Mouse (Mus musculus): Measurements from ENCODE around the gene Klhl11. TPM values are rescaled to one million over a fixed set of nuclear protein-coding genes. Genes with fewer than 3 reads are reported as not detected.
A peak's percentile ranks its signal among the peaks of the same experiment; 100 is the strongest.

Gene Klhl11
- polyA plus RNA-seq, 1 experiment from 2014 or later: 8.4 TPM

GRCm38 (mm10) chr11:100501321-100501720, 28.8 kb upstream of the Klhl11 start:
- H3K4me1 ChIP-seq: 0 out of 2 replicates have a peak, but pooled peaks cover 7% of the 10 kb centered on the region
- no peak overlapping the region for H3K4me2 ChIP-seq
- H3K4me3 ChIP-seq (replicated peaks): no peak overlapping the region
- H3K27ac ChIP-seq: 0 out of 2 replicates have a peak overlapping the region, but pooled peaks have one; percentile 1
- ATAC-seq (replicated peaks; ENCODE audit: low FRiP score): no peak
- no peaks in the 10 kb centered on the region for H3K27me3 ChIP-seq
- no peak overlapping the region for H3K9ac ChIP-seq
- peaks cover 99% of the 10 kb centered on the region for H3K36me3 ChIP-seq
- 58% methylated on average over 6 of the region's 6 CpGs for WGBS
- no peaks in the 10 kb centered on the region for H3K9me3 ChIP-seq (replicated peaks)

DNA sequence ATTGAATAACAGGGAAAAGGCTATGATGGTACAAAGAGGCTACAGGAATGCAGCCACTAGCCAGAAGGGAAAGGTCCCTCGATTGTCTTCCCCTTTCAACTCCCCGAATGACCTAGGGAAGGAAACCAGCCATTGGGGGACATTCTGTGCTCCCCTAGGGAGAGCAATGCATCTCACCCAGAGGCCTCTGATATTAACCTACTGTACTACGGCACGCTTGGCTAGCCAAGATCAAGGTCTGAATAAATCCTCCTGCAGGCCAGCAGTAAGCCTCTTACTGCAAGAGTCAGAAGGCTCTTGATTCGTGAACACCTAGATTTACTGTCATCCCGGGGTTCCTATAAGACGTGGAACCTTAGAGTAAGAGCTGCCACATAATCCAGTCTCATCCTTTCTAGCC, 28.1 kb upstream of the Klhl11 start:
- WGBS: 66% methylated on average over 7 of the region's 7 CpGs
- Histone ChIP-seq H3K9ac (no peak overlapping the region), H3K4me1 (0 out of 2 replicates have a peak, but pooled peaks cover 7% of the 10 kb centered on the region), H3K27ac (0 out of 2 replicates have a peak overlapping the region, but pooled peaks have one; percentile 22), H3K4me2 (no peak overlapping the region), H3K9me3 (replicated peaks) (no peaks in the 10 kb centered on the region), H3K36me3 (peaks cover 99% of the 10 kb centered on the region), H3K27me3 (no peaks in the 10 kb centered on the region), H3K4me3 (replicated peaks) (no peak overlapping the region)
- ATAC-seq (replicated peaks; ENCODE audit: low FRiP score): no peak

DNA sequence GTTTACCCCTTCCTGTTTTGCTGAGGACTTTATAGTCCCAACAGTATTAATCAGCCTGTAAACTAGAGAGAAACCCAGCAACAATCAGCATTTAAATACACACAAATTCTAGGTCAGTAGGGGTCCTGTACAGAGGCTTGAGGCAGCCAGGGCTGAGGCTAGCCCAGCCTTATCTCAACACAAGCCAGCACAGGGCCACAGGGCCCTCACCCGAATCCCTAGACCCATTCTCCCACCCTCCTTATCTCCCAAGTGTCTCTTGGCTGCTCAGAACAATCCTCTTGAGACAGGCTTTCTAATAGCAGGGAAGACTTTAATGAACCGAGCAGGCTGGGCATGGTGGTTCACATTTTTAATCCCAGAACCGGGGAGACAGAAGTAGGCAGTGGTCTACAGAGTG, 27.7 kb upstream of the Klhl11 start:
- no peak for ATAC-seq (replicated peaks; ENCODE audit: low FRiP score)
- Histone ChIP-seq H3K4me1 (0 out of 2 replicates have a peak, but pooled peaks cover 7% of the 10 kb centered on the region), H3K4me2 (no peak overlapping the region), H3K27me3 (no peaks in the 10 kb centered on the region), H3K36me3 (peaks cover 99% of the 10 kb centered on the region), H3K9ac (no peak overlapping the region), H3K27ac (0 out of 2 replicates have a peak overlapping the region, but pooled peaks have one; percentile 22), H3K4me3 (replicated peaks) (no peak overlapping the region), H3K9me3 (replicated peaks) (no peaks in the 10 kb centered on the region)
- WGBS: 86% methylated on average over 3 of the region's 3 CpGs

DNA sequence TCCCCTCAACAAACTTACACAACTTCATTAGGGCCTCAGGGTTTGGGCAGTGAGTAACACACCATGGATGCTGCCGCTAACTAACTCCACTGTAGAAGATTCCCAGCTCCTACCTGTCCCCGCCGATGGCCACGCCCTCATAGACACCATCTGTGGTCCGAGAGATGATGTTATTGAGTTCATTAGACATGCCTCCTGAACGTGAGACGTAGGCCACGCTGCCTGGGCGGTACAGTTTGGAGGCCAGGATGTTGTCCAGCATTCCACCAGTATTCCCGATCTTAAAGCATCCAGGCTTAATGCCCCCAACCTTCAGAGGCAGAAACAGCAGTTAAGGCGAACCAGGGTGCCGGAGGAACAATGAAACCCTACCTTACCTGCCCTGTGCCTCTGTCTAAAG, 21.2 kb upstream of the Klhl11 start:
- Histone ChIP-seq H3K4me1 (no peaks in the 10 kb centered on the region), H3K27ac (no peak overlapping the region), H3K4me3 (replicated peaks) (no peak overlapping the region), H3K27me3 (no peaks in the 10 kb centered on the region), H3K9ac (no peak overlapping the region), H3K4me2 (no peak overlapping the region), H3K9me3 (replicated peaks) (no peaks in the 10 kb centered on the region), H3K36me3 (peaks cover 97% of the 10 kb centered on the region)
- 88% methylated on average over 12 of the region's 12 CpGs for WGBS
- no peak for ATAC-seq (replicated peaks; ENCODE audit: low FRiP score)

GRCm38 (mm10) chr11:100490951-100491350, 18.4 kb upstream of the Klhl11 start:
- Histone ChIP-seq H3K27ac (no peak overlapping the region), H3K9ac (no peak overlapping the region), H3K4me3 (replicated peaks) (no peak overlapping the region), H3K4me2 (no peak overlapping the region), H3K36me3 (peaks cover 96% of the 10 kb centered on the region), H3K4me1 (no peaks in the 10 kb centered on the region), H3K9me3 (replicated peaks) (no peaks in the 10 kb centered on the region), H3K27me3 (no peaks in the 10 kb centered on the region)
- 92% methylated on average over 6 of the region's 6 CpGs for WGBS
- ATAC-seq (replicated peaks; ENCODE audit: low FRiP score): no peak

GRCm38 (mm10) chr11:100485801-100486538, 13.4 kb upstream of the Klhl11 start:
- no peak overlapping the region for H3K27ac ChIP-seq
- H3K4me1 ChIP-seq: no peaks in the 10 kb centered on the region
- H3K9ac ChIP-seq: no peak overlapping the region
- H3K4me3 ChIP-seq (replicated peaks): no peak overlapping the region
- H3K27me3 ChIP-seq: no peaks in the 10 kb centered on the region
- H3K9me3 ChIP-seq (replicated peaks): no peaks in the 10 kb centered on the region
- peaks cover 98% of the 10 kb centered on the region for H3K36me3 ChIP-seq
- no peak for ATAC-seq (replicated peaks; ENCODE audit: low FRiP score)
- WGBS: 82% methylated on average over 8 of the region's 8 CpGs
- no peak overlapping the region for H3K4me2 ChIP-seq

- no peaks in the 10 kb centered on the region for H3K27me3 ChIP-seq
- H3K4me2 ChIP-seq: no peak overlapping the region
- no peak overlapping the region for H3K4me3 ChIP-seq (replicated peaks)
- H3K4me1 ChIP-seq: no peaks in the 10 kb centered on the region
- H3K9ac ChIP-seq: no peak overlapping the region
- no peak for ATAC-seq (replicated peaks; ENCODE audit: low FRiP score)
- H3K27ac ChIP-seq: no peak overlapping the region
- peaks cover 98% of the 10 kb centered on the region for H3K36me3 ChIP-seq
- WGBS: 97% methylated on average over 3 of the region's 3 CpGs
- H3K9me3 ChIP-seq (replicated peaks): no peaks in the 10 kb centered on the region
These were observed 11.9 kb upstream of the Klhl11 start for GRCm38 (mm10) chr11:100484461-100484860.

- H3K4me1 ChIP-seq: no peaks in the 10 kb centered on the region
- 67% methylated on average over 7 of the region's 7 CpGs for whole genome bisulfite sequencing
- H3K9me3 ChIP-seq (replicated peaks): no peaks in the 10 kb centered on the region
- peaks cover 83% of the 10 kb centered on the region for H3K36me3 ChIP-seq
- H3K4me2 ChIP-seq: no peak overlapping the region
- no peaks in the 10 kb centered on the region for H3K27me3 ChIP-seq
- ATAC-seq (replicated peaks; ENCODE audit: low FRiP score): no peak
- H3K4me3 ChIP-seq (replicated peaks): no peak overlapping the region
- no peak overlapping the region for H3K9ac ChIP-seq
- H3K27ac ChIP-seq: no peak overlapping the region
These were observed 6.6 kb upstream of the Klhl11 start for GRCm38 (mm10) chr11:100479152-100479551.

- Histone ChIP-seq H3K27me3 (no peaks in the 10 kb centered on the region), H3K27ac (no peak overlapping the region), H3K4me1 (peaks cover 8% of the 10 kb centered on the region), H3K4me3 (replicated peaks) (no peak overlapping the region), H3K4me2 (no peak overlapping the region), H3K9me3 (replicated peaks) (no peaks in the 10 kb centered on the region), H3K9ac (no peak overlapping the region), H3K36me3 (peaks cover 54% of the 10 kb centered on the region)
- WGBS: 92% methylated on average over 5 of the region's 5 CpGs
- ATAC-seq (replicated peaks; ENCODE audit: low FRiP score): no peak
These were observed 3.7 kb upstream of the Klhl11 start for GRCm38 (mm10) chr11:100476281-100476680.

DNA sequence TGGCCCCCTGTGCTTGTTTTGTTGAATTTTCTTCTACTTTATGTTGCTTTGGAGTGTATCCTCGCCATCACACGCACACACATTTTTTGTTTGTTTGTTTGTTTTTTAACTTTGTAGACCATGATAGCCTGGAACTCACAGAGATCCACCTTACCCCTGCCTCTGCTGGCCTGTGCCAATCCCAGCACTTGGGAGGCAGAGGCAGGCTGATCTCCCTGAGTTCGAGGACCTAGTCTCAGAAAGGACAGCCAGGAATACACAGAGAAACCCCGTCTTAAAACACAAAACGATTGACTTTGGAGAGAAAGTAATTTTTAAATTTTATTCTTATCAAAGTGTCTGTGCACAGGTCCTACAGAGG, 374 bp upstream of the Klhl11 start:
- H3K4me1 ChIP-seq: peaks cover 24% of the 10 kb centered on the region
- ATAC-seq (replicated peaks; ENCODE audit: low FRiP score): peak; percentile 44; the same call in 1 of the 2 replicates
- WGBS: 36% methylated on average over 5 of the region's 5 CpGs
- H3K27me3 ChIP-seq: no peaks in the 10 kb centered on the region
- peak overlapping the region; percentile 94 for H3K4me2 ChIP-seq
- H3K27ac ChIP-seq: peak overlapping the region; percentile 82
- peaks cover 30% of the 10 kb centered on the region for H3K36me3 ChIP-seq
- peak overlapping the region; percentile 98 for H3K4me3 ChIP-seq (replicated peaks)
- H3K9ac ChIP-seq: no peak overlapping the region
- H3K9me3 ChIP-seq (replicated peaks): no peaks in the 10 kb centered on the region

DNA sequence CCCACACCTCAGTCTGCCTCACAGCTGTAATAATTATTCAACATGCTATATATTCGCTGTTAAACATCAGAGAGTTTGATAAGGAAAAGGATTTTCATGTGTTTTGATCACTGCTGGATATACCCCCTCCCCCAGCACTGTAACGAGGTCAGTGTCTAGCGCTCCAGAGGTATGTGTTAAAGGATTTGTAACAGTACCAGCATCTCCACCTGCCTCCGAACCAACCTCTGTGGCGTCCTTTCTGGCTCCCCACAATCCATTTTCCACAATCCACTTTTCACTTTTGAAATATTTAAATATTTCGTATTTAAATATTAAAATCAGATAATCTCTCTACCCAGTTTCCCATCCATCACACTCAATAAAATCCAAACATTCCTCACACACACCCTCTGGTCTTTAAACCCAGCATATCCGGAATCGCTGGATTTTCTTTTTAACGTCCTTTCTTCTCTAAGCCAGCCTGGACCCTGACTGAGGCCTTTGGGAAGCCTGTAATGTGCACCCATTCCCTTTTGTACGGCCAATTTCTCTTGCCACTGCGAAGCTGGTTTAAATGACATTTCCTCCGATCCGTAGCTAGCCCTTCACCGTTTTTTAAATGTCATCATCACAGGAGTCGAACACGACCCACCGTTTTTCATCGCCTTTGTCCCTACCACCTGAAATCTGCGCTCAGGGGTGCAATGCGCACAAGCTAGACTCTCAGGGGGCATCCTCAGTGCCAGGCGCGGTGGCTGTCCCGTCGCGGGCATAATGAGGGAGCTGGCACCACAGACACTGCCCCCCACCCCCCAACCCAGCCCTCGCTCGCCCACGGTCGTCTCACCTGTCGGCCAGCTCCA, 967 bp downstream of the Klhl11 start:
- H3K27ac ChIP-seq: peak overlapping the region; percentile 82; the same call in 1 of the 2 replicates
- ATAC-seq (replicated peaks; ENCODE audit: low FRiP score): no peak

GRCm38 (mm10) chr11:100465833-100466232, 6.7 kb downstream of the Klhl11 start:
- Histone ChIP-seq H3K4me3 (replicated peaks) (no peak overlapping the region), H3K27ac (no peak overlapping the region), H3K4me1 (peaks cover 15% of the 10 kb centered on the region), H3K4me2 (no peak overlapping the region), H3K9me3 (replicated peaks) (no peaks in the 10 kb centered on the region), H3K27me3 (no peaks in the 10 kb centered on the region), H3K36me3 (peaks cover 49% of the 10 kb centered on the region), H3K9ac (no peak overlapping the region)
- 80% methylated on average over 1 of the region's 1 CpGs for WGBS
- no peak for ATAC-seq (replicated peaks; ENCODE audit: low FRiP score)

More for the DNA sequence above, 967 bp downstream of the Klhl11 start:
- no peaks in the 10 kb centered on the region for H3K9me3 ChIP-seq (replicated peaks)
- peak overlapping the region; percentile 94 for H3K9ac ChIP-seq
- peaks cover 24% of the 10 kb centered on the region for H3K4me1 ChIP-seq
- H3K36me3 ChIP-seq: peaks cover 30% of the 10 kb centered on the region
- peak overlapping the region; percentile 98 for H3K4me3 ChIP-seq (replicated peaks)
- WGBS: 4% methylated on average over 30 of the region's 30 CpGs
- peak overlapping the region; percentile 94 for H3K4me2 ChIP-seq
- no peaks in the 10 kb centered on the region for H3K27me3 ChIP-seq

Data from kidney, embryonic 15.5 days (tissue).